10 mouse cellular contexts compared by ENCODE assay signal in the genomic region with DNA sequence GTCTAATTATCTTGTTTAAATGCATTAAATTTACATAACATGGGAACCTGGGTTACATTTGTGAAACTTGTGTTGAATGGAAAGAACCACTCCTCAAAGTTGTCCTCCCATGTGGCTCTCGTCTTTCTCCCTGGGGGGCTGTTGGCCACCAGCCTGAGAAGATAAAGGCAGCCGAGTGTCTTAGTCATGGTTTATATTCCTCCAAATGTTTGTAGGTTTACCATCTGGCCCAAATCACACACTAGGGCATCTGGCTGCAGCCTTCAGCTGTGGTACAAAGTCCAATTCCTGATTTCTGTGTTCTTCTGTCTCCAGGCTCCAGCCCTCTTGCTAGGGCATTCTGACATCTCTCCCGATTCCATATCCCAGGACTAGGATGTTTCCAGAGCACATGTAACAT.
"Had no signal": no experiment of that assay in that cellular context is flagged by ENCODE, and none has a peak within 500 bp of the region (broad histone marks: within the 10 kb centered on the region; RNA-seq: fewer than 3 reads in every experiment).

No protein-coding gene starts in this region.

- DNase-seq: kidney, adult 9 months; kidney, postnatal 36 days; lung, adult 18-20 months; thymus, adult 2 months; thymus, postnatal 25 days had no signal

- H3K27ac ChIP-seq: kidney, postnatal 0 days; limb, embryonic 15.5 days; liver, embryonic 14.5 days; midbrain, embryonic 13.5 days; stomach, embryonic 15.5 days had no signal

- H3K4me1 ChIP-seq: limb, embryonic 15.5 days; midbrain, embryonic 13.5 days had no signal

- H3K9ac ChIP-seq: limb, embryonic 15.5 days; liver, embryonic 14.5 days; midbrain, embryonic 13.5 days; stomach, embryonic 15.5 days had no signal

- H3K27me3 ChIP-seq: limb, embryonic 15.5 days; midbrain, embryonic 13.5 days; stomach, embryonic 15.5 days had no signal

- H3K4me3 ChIP-seq: limb, embryonic 15.5 days; midbrain, embryonic 13.5 days; stomach, embryonic 15.5 days had no signal

- ATAC-seq: midbrain, embryonic 13.5 days had no signal
